Mouse (Mus musculus) heart, adult 2 months (tissue): ENCODE data around the gene Cep55.

Experiments used
- CTCF ChIP-seq: fragments of 200-600 bp; IDR thresholded peaks from 2 replicates; pipeline ENCODE4 v1.8.1; 2022; ENCODE audit warnings: antibody characterized with exemption, mild to moderate bottlenecking, moderate library complexity
- POLR2A ChIP-seq: fragments of 200-500 bp; IDR thresholded peaks from 2 replicates; pipeline ENCODE4 v1.6.1; 2011; ENCODE audit warnings: mild to moderate bottlenecking, low read depth, low read length, control low read depth; ENCODE audit not compliant: insufficient read depth

- TF ChIP-seq CTCF (no peak), POLR2A (no peak)
Measured at GRCm38 (mm10) chr19:38112575-38112974, 57.8 kb downstream of the Cep55 start.
